Mouse (Mus musculus) embryonic facial prominence, embryonic 13.5 days (tissue): ENCODE data around the gene Clba1. TPM values are rescaled to one million over a fixed set of nuclear protein-coding genes. Genes with fewer than 3 reads are reported as not detected.
A peak's percentile ranks its signal among the peaks of the same experiment; 100 is the strongest.
"Not testable (repeated sequence)": the region's sequence is repeated elsewhere in the genome, so short reads cannot be mapped to it uniquely, and the experiment has no call there.

Experiments
- ATAC-seq: fragments of 200-750 bp; cut with Nextera tagmentation; 2 replicates; pipeline ENCODE4 v1.8.0; 2017; ENCODE audit warnings: low read depth; ENCODE audit not compliant: insufficient number of reproducible peaks, insufficient read depth, low FRiP score, low TSS enrichment
- H3K27ac ChIP-seq: fragments of 300-500 bp; sonication (generic); 2 replicates; pipeline ENCODE4 v1.5.1; 2015; ENCODE audit warnings: moderate library complexity, mild to moderate bottlenecking, inconsistent platforms
- H3K27me3 ChIP-seq: fragments of 300-500 bp; sonication (generic); 2 replicates; pipeline ENCODE4 v1.6.1; 2015; ENCODE audit warnings: mild to moderate bottlenecking, inconsistent platforms
- H3K36me3 ChIP-seq: fragments of 300-500 bp; sonication (generic); 2 replicates; pipeline ENCODE4 v1.6.1; 2015; ENCODE audit warnings: mild to moderate bottlenecking, inconsistent platforms
- H3K4me1 ChIP-seq: fragments of 300-500 bp; sonication (generic); 2 replicates; pipeline ENCODE4 v1.6.1; 2015; ENCODE audit warnings: inconsistent platforms
- H3K4me2 ChIP-seq: fragments of 300-500 bp; sonication (generic); 2 replicates; pipeline ENCODE4 v1.6.1; 2015; ENCODE audit warnings: moderate library complexity, mild to moderate bottlenecking, inconsistent platforms
- H3K4me3 ChIP-seq: fragments of 300-500 bp; sonication (generic); 2 replicates; pipeline ENCODE4 v1.5.1; 2015; ENCODE audit warnings: mild to moderate bottlenecking, inconsistent platforms
- H3K9ac ChIP-seq: fragments of 300-500 bp; sonication (generic); 2 replicates; pipeline ENCODE4 v1.6.1; 2015; ENCODE audit warnings: mild to moderate bottlenecking, inconsistent platforms
- H3K9me3 ChIP-seq: fragments of 300-500 bp; sonication (generic); 2 replicates; pipeline ENCODE4 v1.6.1; 2016; ENCODE audit warnings: inconsistent platforms
- WGBS: fragments of 180-500 bp; shearing (Covaris S2); methylation state at CpG from one replicate; pipeline ENCODE4 v1.1.7; 2015; ENCODE audit warnings: mixed read lengths; 5-methylcytosine and 5-hydroxymethylcytosine counted together
- polyA plus RNA-seq: library from polyadenylated mRNA; unstranded; fragments of >200 nt; fragmentation: Nextera tagmentation; extraction: Ambion mirVana; gene quantifications from 2 replicates; pipeline ENCODE4 v1.2.1, GENCODE M21; 2015

Clba1 gene
- polyA plus RNA-seq, 1 experiment from 2014 or later = 9.8 TPM

DNA sequence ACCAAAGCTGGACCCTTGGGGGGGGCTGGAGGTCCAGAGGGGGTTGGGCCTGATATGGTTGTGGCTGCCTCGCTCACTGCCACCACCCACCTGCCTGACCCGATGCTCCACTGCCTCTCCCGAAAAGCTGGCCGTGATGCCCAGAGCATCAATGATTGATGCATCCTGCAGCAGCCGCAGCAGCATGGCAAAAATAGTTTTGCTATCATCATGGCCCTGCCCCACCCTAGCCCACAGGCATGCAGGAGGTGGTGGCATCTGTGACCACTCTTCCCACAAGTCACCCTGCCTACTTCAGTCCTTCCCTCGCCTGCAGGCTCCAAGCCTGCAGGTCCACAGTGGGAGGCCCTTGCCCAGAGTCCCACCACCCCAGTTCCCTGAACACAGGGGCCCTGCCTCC, 2.7 kb upstream of the Clba1 start:
- ATAC-seq = no peak
- WGBS = 55% methylated on average over 6 of the region's 6 CpGs
- H3K36me3 ChIP-seq = no peaks in the 10 kb centered on the region

DNA sequence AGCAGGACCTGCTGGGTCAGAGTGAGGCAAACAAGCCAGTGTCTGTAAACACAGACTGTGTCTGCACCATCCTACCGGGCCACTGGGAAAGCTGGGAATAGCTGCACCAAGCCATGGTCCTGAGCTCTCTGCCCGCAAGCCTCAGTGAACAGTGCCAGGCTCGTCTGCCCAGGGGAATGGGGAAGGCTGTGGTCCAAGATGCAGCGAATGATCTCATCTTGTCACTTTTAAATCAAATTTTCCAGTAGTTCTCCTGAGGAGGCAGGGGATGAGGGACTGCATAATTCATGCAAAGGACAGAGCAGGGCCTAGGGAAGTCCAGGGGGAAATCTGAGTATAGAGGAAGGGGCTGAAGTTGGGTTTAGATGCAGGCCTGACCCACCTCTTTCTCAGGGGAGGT, 941 bp upstream of the Clba1 start:
- H3K4me2 ChIP-seq = peak overlapping the region; percentile 99
- no peak overlapping the region for H3K4me3 ChIP-seq
- WGBS = 83% methylated on average over 4 of the region's 4 CpGs
- H3K27ac ChIP-seq = 0 out of 2 replicates have a peak overlapping the region, but pooled peaks have one; percentile 44
- peaks cover 20% of the 10 kb centered on the region for H3K4me1 ChIP-seq
- H3K36me3 ChIP-seq = no peaks in the 10 kb centered on the region
- H3K9me3 ChIP-seq = no peaks in the 10 kb centered on the region
- H3K27me3 ChIP-seq = peaks cover 12% of the 10 kb centered on the region
- H3K9ac ChIP-seq = no peak overlapping the region
- ATAC-seq = no peak

More for the DNA sequence above, 2.7 kb upstream of the Clba1 start:
- Histone ChIP-seq H3K9ac (no peak overlapping the region), H3K27me3 (peaks cover 30% of the 10 kb centered on the region), H3K9me3 (no peaks in the 10 kb centered on the region), H3K27ac (no peak overlapping the region), H3K4me3 (no peak overlapping the region), H3K4me1 (peaks cover 36% of the 10 kb centered on the region), H3K4me2 (no peak overlapping the region)

DNA sequence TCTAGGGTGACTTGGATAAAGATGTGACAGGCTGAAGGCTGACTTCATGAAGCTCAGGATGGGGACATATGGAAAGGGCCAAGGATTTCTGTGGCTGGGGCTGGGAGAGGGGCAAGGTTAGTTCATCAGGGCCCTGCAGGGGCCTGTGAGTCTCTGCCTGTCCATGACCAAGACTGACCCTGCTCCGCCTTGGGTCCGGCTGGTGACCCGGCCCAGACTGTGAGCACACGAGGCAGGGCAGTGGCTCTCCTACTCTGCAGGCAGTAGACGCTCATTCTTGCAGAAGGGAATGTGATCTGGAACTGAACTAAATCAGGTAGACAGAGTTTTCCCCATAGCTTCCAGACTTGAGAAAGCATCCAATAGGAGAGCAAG, 538 bp upstream of the Clba1 start:
- Histone ChIP-seq H3K9me3 (no peaks in the 10 kb centered on the region), H3K27me3 (peaks cover 8% of the 10 kb centered on the region), H3K4me2 (peak overlapping the region; percentile 99), H3K27ac (peak overlapping the region; percentile 44; the same call in 1 of the 2 replicates), H3K9ac (peak overlapping the region; percentile 77), H3K36me3 (no peaks in the 10 kb centered on the region), H3K4me1 (peaks cover 20% of the 10 kb centered on the region), H3K4me3 (peak overlapping the region; percentile 67)
- WGBS = 56% methylated on average over 5 of the region's 5 CpGs
- ATAC-seq = 0 out of 2 replicates have a peak, but pooled peaks have one; percentile 1

DNA sequence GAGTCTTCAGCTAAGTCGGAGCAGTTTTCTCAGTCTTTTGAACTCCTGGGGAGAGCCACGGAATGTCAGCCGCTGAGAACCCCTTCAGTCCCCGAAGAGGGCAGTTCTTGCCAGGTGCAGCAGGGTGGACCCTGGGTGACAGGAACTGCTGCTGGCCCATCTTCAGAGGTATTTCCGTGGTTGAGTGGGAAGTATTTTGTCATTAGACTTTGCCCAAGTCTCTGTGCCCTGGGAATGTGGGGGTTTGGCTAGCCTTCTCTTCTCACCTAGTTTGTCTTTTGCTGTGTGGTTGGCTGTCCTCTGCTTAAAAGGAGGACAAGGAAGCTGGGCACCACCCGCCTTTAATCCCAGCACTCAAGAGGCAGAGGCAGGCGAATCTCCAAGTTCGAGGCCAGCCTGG, 904 bp downstream of the Clba1 start:
- Histone ChIP-seq H3K4me3 (peak overlapping the region; percentile 67), H3K27ac (no peak overlapping the region), H3K27me3 (0 out of 2 replicates have a peak, but pooled peaks cover 6% of the 10 kb centered on the region), H3K9me3 (no peaks in the 10 kb centered on the region), H3K9ac (peak overlapping the region; percentile 77), H3K4me1 (peaks cover 20% of the 10 kb centered on the region), H3K36me3 (peaks cover 12% of the 10 kb centered on the region), H3K4me2 (peak overlapping the region; percentile 99)
- 23% methylated on average over 8 of the region's 8 CpGs for WGBS
- no peak for ATAC-seq

DNA sequence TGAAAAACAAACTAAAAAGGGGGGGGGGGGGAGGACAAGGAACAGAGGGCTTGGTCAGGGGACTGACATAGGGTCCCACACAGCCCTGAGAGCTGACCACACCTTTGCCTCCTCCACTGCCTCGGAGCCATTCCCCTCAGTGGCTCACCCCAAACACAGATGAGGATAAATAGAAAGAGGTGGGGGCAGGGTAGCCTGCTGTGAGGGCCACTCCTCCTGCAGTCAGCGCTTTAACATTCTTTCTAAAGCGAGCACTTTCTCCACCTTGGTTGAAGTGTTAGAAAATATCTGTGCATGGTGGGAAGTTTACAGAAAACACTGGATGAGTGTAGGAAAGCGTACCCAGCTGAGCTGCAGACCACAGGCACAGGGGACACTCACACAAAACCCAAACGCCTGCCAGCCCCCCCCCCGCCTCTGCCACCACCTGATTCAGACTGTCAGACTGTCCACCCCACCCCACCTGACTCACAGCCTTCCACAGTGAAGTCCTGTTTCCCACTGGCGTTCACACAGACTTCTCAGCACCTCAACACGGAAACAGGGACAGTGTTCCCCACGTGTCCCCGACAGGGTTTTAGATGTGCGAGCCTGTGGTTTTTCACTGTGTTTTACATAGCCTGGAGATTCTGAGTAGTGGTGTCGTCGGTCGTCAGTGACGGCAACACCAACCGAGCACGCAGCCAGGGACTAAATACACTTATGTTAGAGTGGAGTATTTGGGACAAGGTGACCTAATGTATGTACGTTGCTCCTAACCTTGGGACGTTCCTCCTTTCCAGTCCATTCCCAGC, 1.6 kb downstream of the Clba1 start:
- Histone ChIP-seq H3K4me3 (peak overlapping the region; percentile 67; the same call in 1 of the 2 replicates), H3K36me3 (peaks cover 18% of the 10 kb centered on the region), H3K9ac (peak overlapping the region; percentile 77), H3K9me3 (no peaks in the 10 kb centered on the region), H3K27me3 (0 out of 2 replicates have a peak, but pooled peaks cover 6% of the 10 kb centered on the region), H3K4me1 (peaks cover 20% of the 10 kb centered on the region), H3K4me2 (peak overlapping the region; percentile 99), H3K27ac (no peak overlapping the region)
- ATAC-seq = no peak
- 63% methylated on average over 19 of the region's 19 CpGs for WGBS

DNA sequence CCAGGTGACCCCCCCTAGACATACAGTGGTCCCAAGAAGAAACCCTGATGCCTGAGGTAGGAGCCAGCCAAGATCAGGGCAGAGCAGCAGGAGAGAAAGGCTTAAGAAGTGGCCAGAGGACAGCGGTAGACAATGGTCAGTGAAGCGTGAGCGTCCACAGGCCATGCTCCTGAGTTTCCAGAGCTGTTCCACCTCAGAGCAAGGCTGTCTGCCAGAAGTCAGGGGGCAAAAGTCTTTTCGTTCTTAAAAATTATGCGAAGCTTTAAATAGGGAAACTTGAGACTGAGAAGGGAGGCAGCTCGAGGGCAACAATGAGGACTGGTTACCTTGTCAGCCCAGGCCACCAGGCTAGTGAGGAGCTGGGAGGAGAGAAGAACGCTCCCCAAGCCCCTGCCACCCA, 4.6 kb downstream of the Clba1 start:
- peaks cover 47% of the 10 kb centered on the region for H3K36me3 ChIP-seq

DNA sequence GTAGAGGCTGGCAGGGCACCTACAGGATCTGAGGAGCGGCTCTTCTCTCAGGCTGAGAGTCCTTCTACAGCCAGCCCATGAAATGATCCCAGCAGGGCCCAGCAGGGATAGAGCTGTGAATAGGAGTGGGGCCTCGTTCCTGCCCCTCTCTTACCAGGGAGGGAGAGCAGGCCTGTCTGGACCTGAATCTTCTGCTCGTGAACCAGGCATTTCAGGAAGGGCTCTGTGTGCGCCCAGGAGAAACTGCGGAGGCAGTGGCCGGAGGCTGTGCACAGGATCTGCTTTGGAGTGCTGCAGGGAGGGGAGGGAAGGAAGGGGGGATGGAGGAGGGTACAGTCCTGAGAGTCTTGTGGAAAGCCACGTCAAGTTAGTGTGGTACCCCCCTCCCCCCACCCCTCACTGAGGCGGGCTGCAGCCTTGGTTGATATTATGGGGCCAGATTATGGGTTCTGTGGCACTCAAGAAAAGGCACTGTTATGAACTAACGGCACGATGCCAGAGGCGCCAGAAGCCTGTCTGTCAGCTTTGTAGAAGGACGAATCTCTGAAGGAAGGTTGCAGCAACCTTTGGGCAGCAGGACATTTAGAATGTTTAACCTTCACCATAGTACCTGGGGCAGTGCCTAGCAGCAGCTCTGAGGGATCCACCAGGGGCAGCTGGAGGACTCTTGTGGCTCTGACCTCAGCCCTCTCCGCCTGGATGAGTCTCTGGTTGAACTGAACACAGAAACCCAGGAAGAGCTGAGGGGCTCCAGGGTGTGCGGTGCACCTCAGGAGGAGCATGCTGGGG, 6.1 kb downstream of the Clba1 start:
- Histone ChIP-seq H3K4me2 (no peak overlapping the region), H3K4me3 (no peak overlapping the region), H3K27me3 (no peaks in the 10 kb centered on the region), H3K27ac (peak overlapping the region; percentile 66; the same call in 1 of the 2 replicates), H3K36me3 (peaks cover 62% of the 10 kb centered on the region), H3K4me1 (peaks cover 9% of the 10 kb centered on the region), H3K9me3 (no peaks in the 10 kb centered on the region), H3K9ac (no peak overlapping the region)
- 0 out of 2 replicates have a peak, but pooled peaks have one; percentile 21 for ATAC-seq
- WGBS = 68% methylated on average over 14 of the region's 14 CpGs

More for the DNA sequence above, 4.6 kb downstream of the Clba1 start:
- no peak for ATAC-seq
- 79% methylated on average over 7 of the region's 7 CpGs for WGBS
- Histone ChIP-seq H3K9ac (no peak overlapping the region), H3K27me3 (0 out of 2 replicates have a peak, but pooled peaks cover 6% of the 10 kb centered on the region), H3K4me2 (no peak overlapping the region), H3K4me3 (no peak overlapping the region), H3K27ac (no peak overlapping the region), H3K9me3 (no peaks in the 10 kb centered on the region), H3K4me1 (peaks cover 19% of the 10 kb centered on the region)

DNA sequence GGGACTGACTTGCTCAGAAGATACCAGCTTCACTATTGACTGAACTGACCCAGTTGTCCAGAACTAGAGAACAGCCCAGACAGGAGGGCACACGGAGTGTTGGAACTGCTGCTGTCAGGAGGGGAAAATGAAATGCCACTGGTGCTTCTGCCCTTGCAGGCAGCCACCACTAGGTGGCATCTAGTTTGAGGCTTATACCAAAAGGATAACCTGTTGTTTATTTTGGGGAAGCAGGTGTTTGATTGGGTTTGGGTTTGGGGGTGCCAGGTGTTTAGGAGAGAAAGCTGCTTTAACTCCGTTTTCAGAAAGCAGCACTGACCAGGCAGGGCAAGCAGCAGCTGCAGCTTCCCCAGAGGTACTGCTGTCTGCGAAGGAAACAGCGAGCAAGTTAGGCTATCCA, 7.6 kb downstream of the Clba1 start:
- H3K27ac ChIP-seq = no peak overlapping the region
- H3K36me3 ChIP-seq = peaks cover 75% of the 10 kb centered on the region
- H3K9ac ChIP-seq = no peak overlapping the region

DNA sequence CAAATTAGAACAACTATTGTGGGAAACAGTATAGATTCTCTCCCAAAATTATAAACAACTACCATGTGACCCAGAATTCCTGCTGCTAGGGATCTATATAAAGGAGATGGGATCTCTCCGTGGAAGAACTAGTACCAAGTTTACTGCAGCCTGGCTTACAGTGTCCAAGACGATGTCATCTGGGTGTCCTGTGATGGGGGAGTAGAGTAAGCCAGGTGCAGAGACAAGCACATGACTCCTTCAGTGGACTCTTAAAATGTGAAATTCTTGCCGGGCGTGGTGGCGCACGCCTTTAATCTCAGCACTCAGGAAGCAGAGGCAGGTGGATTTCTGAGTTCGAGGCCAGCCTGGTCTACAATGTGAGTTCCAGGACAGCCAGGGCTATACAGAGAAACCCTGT, 8.1 kb downstream of the Clba1 start:
- ATAC-seq, H3K27ac ChIP-seq, H3K27me3 ChIP-seq, H3K4me2 ChIP-seq, H3K9ac ChIP-seq, H3K9me3 ChIP-seq, H3K4me3 ChIP-seq: not testable (repeated sequence)
- Histone ChIP-seq H3K4me1 (0 out of 2 replicates have a peak, but pooled peaks cover 10% of the 10 kb centered on the region), H3K36me3 (peaks cover 80% of the 10 kb centered on the region)
- WGBS = 83% methylated on average over 7 of the region's 7 CpGs

More for the DNA sequence above, 7.6 kb downstream of the Clba1 start:
- no peak overlapping the region for H3K4me2 ChIP-seq
- 0 out of 2 replicates have a peak, but pooled peaks cover 5% of the 10 kb centered on the region for H3K4me1 ChIP-seq
- H3K4me3 ChIP-seq = no peak overlapping the region
- no peak for ATAC-seq
- no peaks in the 10 kb centered on the region for H3K27me3 ChIP-seq
- WGBS = 54% methylated on average over 4 of the region's 4 CpGs
- H3K9me3 ChIP-seq = no peaks in the 10 kb centered on the region

DNA sequence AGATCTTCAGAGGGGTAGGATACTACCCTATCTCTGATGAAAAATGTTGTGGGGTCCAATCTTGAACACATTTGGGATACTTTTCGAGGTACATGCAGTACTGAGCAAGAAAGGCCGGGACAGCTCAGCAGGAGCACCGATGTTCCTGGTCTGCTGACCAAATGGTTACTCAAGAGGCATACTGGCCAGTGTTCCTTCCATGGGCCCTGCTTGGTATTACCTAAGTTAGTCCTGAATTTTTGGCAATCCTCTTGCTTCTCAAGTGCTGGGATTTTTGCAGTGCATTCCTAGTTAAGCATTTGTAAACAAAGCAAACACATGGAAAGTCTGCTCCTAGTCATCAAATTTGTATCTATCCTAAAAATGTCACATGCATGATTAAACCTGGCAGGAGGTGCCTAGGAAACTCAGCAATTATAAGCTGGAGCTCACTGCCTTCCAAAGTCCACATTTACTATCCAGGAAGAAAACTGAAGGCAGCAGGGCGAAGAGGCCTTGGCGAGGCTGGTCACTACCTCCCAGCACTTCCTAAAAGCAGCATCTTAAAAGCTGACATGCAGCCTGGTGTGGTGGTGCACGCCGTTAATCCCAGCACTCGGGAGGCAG, 10.4 kb downstream of the Clba1 start:
- peaks cover 88% of the 10 kb centered on the region for H3K36me3 ChIP-seq
- WGBS = 92% methylated on average over 8 of the region's 8 CpGs

DNA sequence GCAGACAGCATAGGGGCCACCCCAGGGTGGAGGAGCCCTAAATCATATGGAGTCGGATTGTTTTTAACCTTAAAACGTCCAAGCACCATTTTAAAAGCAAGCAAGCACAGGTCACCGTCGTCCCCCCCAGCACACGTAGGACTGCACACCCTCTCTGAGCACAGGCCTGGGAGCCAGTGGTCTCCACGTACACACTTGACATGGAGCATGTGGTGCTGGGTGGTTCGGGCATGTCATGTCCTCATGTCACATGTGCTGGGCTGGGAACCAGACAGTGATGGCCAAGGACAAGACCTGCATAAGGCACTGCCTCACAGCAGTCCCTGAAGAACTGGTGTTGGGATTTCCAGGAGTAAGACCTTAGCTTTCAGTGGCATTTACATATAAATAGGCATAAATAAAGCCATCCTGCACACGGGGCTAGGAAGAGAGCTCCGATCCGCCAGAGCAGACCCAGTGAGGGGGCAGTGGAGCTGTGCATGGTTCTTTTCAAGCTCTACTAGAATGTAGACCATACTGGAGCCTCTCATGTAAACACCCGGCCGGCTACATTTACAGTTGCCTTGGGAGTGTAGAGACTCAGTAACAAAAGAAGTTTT, 11.8 kb downstream of the Clba1 start:
- Histone ChIP-seq H3K4me1 (peaks cover 37% of the 10 kb centered on the region), H3K9ac (no peak overlapping the region), H3K4me3 (no peak overlapping the region), H3K27me3 (no peaks in the 10 kb centered on the region), H3K4me2 (no peak overlapping the region), H3K27ac (no peak overlapping the region), H3K9me3 (no peaks in the 10 kb centered on the region), H3K36me3 (peaks cover 85% of the 10 kb centered on the region)
- no peak for ATAC-seq
- 88% methylated on average over 12 of the region's 12 CpGs for WGBS

More for the DNA sequence above, 10.4 kb downstream of the Clba1 start:
- H3K9me3 ChIP-seq = no peaks in the 10 kb centered on the region
- H3K27ac ChIP-seq = no peak overlapping the region
- H3K4me2 ChIP-seq = no peak overlapping the region
- peaks cover 29% of the 10 kb centered on the region for H3K4me1 ChIP-seq
- H3K9ac ChIP-seq = no peak overlapping the region
- no peak overlapping the region for H3K4me3 ChIP-seq
- no peaks in the 10 kb centered on the region for H3K27me3 ChIP-seq
- no peak for ATAC-seq
